Mouse (Mus musculus): ENCODE data around the gene Gjd2.

- no peak for TF ChIP-seq POLR2A (IDR thresholded peaks at IDR 0.05; ENCODE audit: borderline replicate concordance, extremely low read depth, insufficient read depth, insufficient read length, poor library complexity, severe bottlenecking)
- no peak for TF ChIP-seq CTCF (IDR thresholded peaks at IDR 0.05; ENCODE audit: borderline replicate concordance, extremely low read depth, insufficient read depth, insufficient read length)
Observed at GRCm38 (mm10) chr2:113996930-113997329, 16.5 kb downstream of the Gjd2 start.

Data from brain, embryonic 14.5 days (tissue).